Mouse (Mus musculus) CH12.LX (cell line): ENCODE measurements at regions not wholly inside any gene's neighbourhood (a gene's known extent, or its start where the extent isn't known, plus 50 kb on each side); places are given as distances from the start of the nearest gene placed in this dataset.

Experiments
- DNase-seq: peaks from one replicate; pipeline ENCODE4 v3.0.0-alpha.2; 2013; ENCODE audit errors: extremely low read depth
- H3K27ac ChIP-seq: 2 replicates; pipeline ENCODE4 v1.5.1; 2012; ENCODE audit warnings: low read depth, mild to moderate bottlenecking, control low read depth, moderate library complexity; ENCODE audit not compliant: insufficient read depth
- H3K27me3 ChIP-seq: replicated peaks from 2 replicates; pipeline ENCODE3; 2012; ENCODE audit warnings: inconsistent platforms
- H3K36me3 ChIP-seq, 2 experiments: replicated peaks in 1 of 2; 2 replicates each; pipeline versions ENCODE3 to v1.6.1; 2012; ENCODE audit warnings: inconsistent platforms in 1 of 2, low read length in 1 of 2, mild to moderate bottlenecking in 1 of 2, mixed read lengths in 1 of 2, moderate library complexity in 1 of 2; ENCODE audit not compliant: control insufficient read depth in 1 of 2, insufficient read depth in 1 of 2
- H3K4me1 ChIP-seq, 2 experiments: 2 replicates each; pipeline ENCODE4 v1.6.1; 2012; ENCODE audit warnings: inconsistent platforms in 1 of 2, moderate library complexity in 1 of 2; ENCODE audit not compliant: insufficient read depth in 2 of 2, control insufficient read depth in 1 of 2
- H3K4me2 ChIP-seq: 2 replicates; pipeline ENCODE4 v1.6.1; 2012; ENCODE audit warnings: low read depth, mild to moderate bottlenecking, control low read depth; ENCODE audit not compliant: poor library complexity, insufficient read depth, severe bottlenecking
- H3K4me3 ChIP-seq, 3 experiments: fragments of 150-350 bp in 1 of 3; sonication (generic) in 1 of 3; replicated peaks in 1 of 3; 2 replicates each; pipeline versions ENCODE3 to v1.5.1; 2011 to 2012; ENCODE audit warnings: low read depth in 2 of 3, low read length in 2 of 3, mild to moderate bottlenecking in 2 of 3, moderate library complexity in 2 of 3, control low read depth in 1 of 3, improper control_type of control experiment in 1 of 3, inconsistent platforms in 1 of 3, mixed read lengths in 1 of 3; ENCODE audit not compliant: poor library complexity in 1 of 3
- H3K79me2 ChIP-seq: replicated peaks from 2 replicates; pipeline ENCODE4 v1.6.1; 2012; ENCODE audit warnings: mild to moderate bottlenecking, moderate library complexity; ENCODE audit not compliant: control insufficient read depth, poor library complexity, insufficient read depth, severe bottlenecking; ENCODE audit errors: extremely low read depth
- H3K9ac ChIP-seq: 2 replicates; pipeline ENCODE4 v1.6.1; 2012; ENCODE audit warnings: low read depth, mild to moderate bottlenecking, control low read depth, moderate library complexity; ENCODE audit not compliant: insufficient read depth
- H3K9me3 ChIP-seq: replicated peaks from 2 replicates; pipeline ENCODE3; 2012; ENCODE audit warnings: low read length, inconsistent platforms, mixed read lengths
- BHLHE40 ChIP-seq: IDR thresholded peaks from 2 replicates; pipeline ENCODE4 v1.6.1; 2011; ENCODE audit warnings: mild to moderate bottlenecking, low read depth, low read length, improper control_type of control experiment
- ELF1 ChIP-seq: IDR thresholded peaks from 2 replicates; pipeline ENCODE4 v1.6.1; 2014; ENCODE audit warnings: low read depth, mild to moderate bottlenecking, inconsistent platforms, low read length, improper control_type of control experiment
- GABPA ChIP-seq: IDR thresholded peaks from 2 replicates; pipeline ENCODE4 v1.6.1; 2012; ENCODE audit warnings: low read depth, low read length, improper control_type of control experiment, inconsistent platforms; ENCODE audit not compliant: insufficient replicate concordance
- HCFC1 ChIP-seq: IDR thresholded peaks from 2 replicates; pipeline ENCODE4 v1.6.1; 2012; ENCODE audit warnings: low read depth, mild to moderate bottlenecking, inconsistent platforms, low read length, improper control_type of control experiment
- IRF4 ChIP-seq: IDR thresholded peaks from 2 replicates; pipeline ENCODE4 v1.6.1; 2014; ENCODE audit warnings: low read depth, mild to moderate bottlenecking, inconsistent platforms, low read length, improper control_type of control experiment
- JUN ChIP-seq: IDR thresholded peaks from 2 replicates; pipeline ENCODE4 v1.6.1; 2011; ENCODE audit warnings: low read depth, mild to moderate bottlenecking, low read length, improper control_type of control experiment, moderate library complexity; ENCODE audit not compliant: insufficient read depth
- KAT2A ChIP-seq: IDR thresholded peaks from 2 replicates; pipeline ENCODE4 v1.6.1; 2012; ENCODE audit warnings: low read length, improper control_type of control experiment, inconsistent platforms; ENCODE audit not compliant: insufficient replicate concordance
- MAFK ChIP-seq: IDR thresholded peaks from 2 replicates; pipeline ENCODE4 v1.6.1; 2011; ENCODE audit warnings: low read length, improper control_type of control experiment; ENCODE audit not compliant: insufficient replicate concordance
- MEF2A ChIP-seq: IDR thresholded peaks from 2 replicates; pipeline ENCODE4 v1.6.1; 2014; ENCODE audit warnings: low read depth, mild to moderate bottlenecking, inconsistent platforms, low read length, improper control_type of control experiment, borderline replicate concordance
- MXI1 ChIP-seq: IDR thresholded peaks from 2 replicates; pipeline ENCODE4 v1.6.1; 2011; ENCODE audit warnings: mild to moderate bottlenecking, low read depth, low read length, improper control_type of control experiment
- PAX5 ChIP-seq: IDR thresholded peaks from 2 replicates; pipeline ENCODE4 v1.6.1; 2012; ENCODE audit warnings: low read length, inconsistent platforms, mixed read lengths
- POLR2AphosphoS2 ChIP-seq: IDR thresholded peaks from 2 replicates; pipeline ENCODE4 v1.6.1; 2011; ENCODE audit warnings: low read depth, low read length, improper control_type of control experiment
- RAD21 ChIP-seq: IDR thresholded peaks from 2 replicates; pipeline ENCODE4 v1.6.1; 2011; ENCODE audit warnings: low read depth, mild to moderate bottlenecking, low read length, improper control_type of control experiment, moderate library complexity
- RCOR1 ChIP-seq: conservative IDR thresholded peaks from 2 replicates; pipeline ENCODE4 v1.6.1; 2012; ENCODE audit warnings: low read depth, mild to moderate bottlenecking, inconsistent platforms, low read length, improper control_type of control experiment
- SIN3A ChIP-seq: IDR thresholded peaks from 2 replicates; pipeline ENCODE4 v1.6.1; 2012; ENCODE audit warnings: low read length, improper control_type of control experiment, inconsistent platforms
- TBP ChIP-seq: conservative IDR thresholded peaks from 2 replicates; pipeline ENCODE4 v1.6.1; 2011; ENCODE audit warnings: low read depth, low read length, improper control_type of control experiment
- TCF12 ChIP-seq: IDR thresholded peaks from 2 replicates; pipeline ENCODE4 v1.6.1; 2014; ENCODE audit warnings: low read depth, mild to moderate bottlenecking, inconsistent platforms, low read length, improper control_type of control experiment
- USF1 ChIP-seq: IDR thresholded peaks from 2 replicates; pipeline ENCODE4 v1.6.1; 2014; ENCODE audit warnings: low read depth, mild to moderate bottlenecking, inconsistent platforms, low read length, improper control_type of control experiment
- ZC3H11A ChIP-seq: IDR thresholded peaks from 2 replicates; pipeline ENCODE4 v1.6.1; 2012; ENCODE audit warnings: low read depth, mild to moderate bottlenecking, inconsistent platforms, low read length, improper control_type of control experiment
- ZMIZ1 ChIP-seq: IDR thresholded peaks from 2 replicates; pipeline ENCODE4 v1.6.1; 2012; ENCODE audit warnings: low read depth, mild to moderate bottlenecking, inconsistent platforms, low read length, improper control_type of control experiment
- dilution Hi-C: fragments of 300-500 bp; cut with MboI; formaldehyde crosslinking; loops from 2 replicates; pipeline ENCODE4 v1.14.3; 2020; ENCODE audit warnings: low sequenced_read_pairs; ENCODE audit not compliant: extremely low pct_unique_long_range_greater_than_20kb, extremely low pct_ligation_motif_present
- in situ Hi-C: fragments of 300-500 bp; cut with MboI; formaldehyde crosslinking; loops from 3 replicates; pipeline ENCODE4 v1.14.3; 2019; ENCODE audit warnings: low sequenced_read_pairs, low pct_ligation_motif_present, low pct_unique_long_range_greater_than_20kb, mixed read lengths

DNA sequence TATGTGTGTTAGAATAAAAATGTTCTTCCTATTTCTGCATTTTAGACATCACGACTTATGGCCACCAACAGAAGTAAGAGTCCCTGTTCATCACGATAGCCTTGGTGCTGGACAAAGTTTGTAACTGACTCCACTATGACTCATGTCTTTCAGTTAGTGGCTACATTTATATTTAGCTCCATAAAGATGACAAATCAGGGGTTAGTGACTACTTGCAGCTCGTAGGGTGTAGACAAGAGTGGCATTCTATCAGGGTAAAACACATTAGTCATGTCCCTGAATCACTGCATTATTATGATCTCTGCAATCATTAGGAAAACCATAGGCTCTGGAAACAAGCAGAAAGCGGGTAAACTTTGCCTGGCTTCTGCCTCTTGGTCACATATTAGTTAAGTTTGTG is 252.4 kb upstream of the Dnajc19 start:
- H3K4me1 ChIP-seq: peaks cover 0 to 7% of the 10 kb centered on the region in 2 experiments; a peak in 2 of 4 replicates
- no peak overlapping the region for H3K27ac ChIP-seq
- dilution Hi-C loops: no loop called here
- TF ChIP-seq TCF12: no peak
- TF ChIP-seq JUN: no peak
- TF ChIP-seq TBP: no peak
- no peak for TF ChIP-seq POLR2AphosphoS2
- TF ChIP-seq ELF1: no peak
- TF ChIP-seq RCOR1: no peak
- no peak for TF ChIP-seq MXI1
- no peak for TF ChIP-seq ZMIZ1
- TF ChIP-seq PAX5: no peak
- TF ChIP-seq KAT2A: no peak
- no peak for TF ChIP-seq MEF2A
- TF ChIP-seq HCFC1: no peak
- no peak for TF ChIP-seq RAD21
- no peak for TF ChIP-seq GABPA
- no peak for TF ChIP-seq ZC3H11A
- no peak for TF ChIP-seq SIN3A
- in situ Hi-C loops: loop anchor here (25.0 kb wide), 1 partner anchor 1154 kb away; no protein-coding TSS in a partner anchor
- DNase-seq: no peak
- H3K4me2 ChIP-seq: no peak overlapping the region
- no peaks in the 10 kb centered on the region for H3K9me3 ChIP-seq
- H3K27me3 ChIP-seq: no peaks in the 10 kb centered on the region
- no peak overlapping the region for H3K9ac ChIP-seq
- no peaks in the 10 kb centered on the region for H3K79me2 ChIP-seq
- H3K4me3 ChIP-seq: no peak overlapping the region
- no peaks in the 10 kb centered on the region for H3K36me3 ChIP-seq

DNA sequence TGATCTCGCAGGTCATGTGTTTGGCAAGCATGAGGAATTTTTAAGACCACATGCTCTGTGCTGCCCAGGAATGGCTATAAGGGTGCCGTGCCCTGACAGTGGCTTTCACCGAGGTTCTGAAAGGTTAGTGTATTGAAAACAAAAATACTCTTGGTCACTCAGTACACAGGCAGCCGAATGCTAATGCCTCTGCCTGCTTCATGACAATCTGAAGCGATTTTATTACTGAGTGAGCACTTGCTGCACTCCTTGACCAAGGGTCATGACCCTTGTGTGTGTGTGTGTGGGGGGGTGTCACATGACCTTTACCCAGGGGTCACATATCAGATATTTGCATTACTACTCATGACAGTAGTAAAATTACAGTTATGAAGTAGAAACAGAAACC is 250.8 kb upstream of the Dnajc19 start:
- Histone ChIP-seq H3K4me1 (peaks cover 0 to 7% of the 10 kb centered on the region in 2 experiments; a peak in 2 of 4 replicates), H3K27ac (no peak overlapping the region), H3K27me3 (no peaks in the 10 kb centered on the region), H3K36me3 (no peaks in the 10 kb centered on the region), H3K4me3 (no peak overlapping the region), H3K9ac (no peak overlapping the region), H3K4me2 (peak overlapping the region; percentile 66), H3K9me3 (no peaks in the 10 kb centered on the region), H3K79me2 (no peaks in the 10 kb centered on the region)
- TF ChIP-seq MEF2A (no peak), BHLHE40 (peak; percentile 58), POLR2AphosphoS2 (no peak), IRF4 (peak; percentile 36; the same call in 1 of the 2 replicates), MAFK (0 out of 2 replicates have a peak, but pooled peaks have one; percentile 44), USF1 (peak; percentile 21; the same call in 1 of the 2 replicates)
- DNase-seq: peak; percentile 35
- in situ Hi-C loops (loop anchor here (25.0 kb wide), 1 partner anchor 1155 kb away; no protein-coding TSS in a partner anchor), dilution Hi-C loops (no loop called here)
